Comparison of ENCODE assay signal across 17 mouse cellular contexts in the genomic region with DNA sequence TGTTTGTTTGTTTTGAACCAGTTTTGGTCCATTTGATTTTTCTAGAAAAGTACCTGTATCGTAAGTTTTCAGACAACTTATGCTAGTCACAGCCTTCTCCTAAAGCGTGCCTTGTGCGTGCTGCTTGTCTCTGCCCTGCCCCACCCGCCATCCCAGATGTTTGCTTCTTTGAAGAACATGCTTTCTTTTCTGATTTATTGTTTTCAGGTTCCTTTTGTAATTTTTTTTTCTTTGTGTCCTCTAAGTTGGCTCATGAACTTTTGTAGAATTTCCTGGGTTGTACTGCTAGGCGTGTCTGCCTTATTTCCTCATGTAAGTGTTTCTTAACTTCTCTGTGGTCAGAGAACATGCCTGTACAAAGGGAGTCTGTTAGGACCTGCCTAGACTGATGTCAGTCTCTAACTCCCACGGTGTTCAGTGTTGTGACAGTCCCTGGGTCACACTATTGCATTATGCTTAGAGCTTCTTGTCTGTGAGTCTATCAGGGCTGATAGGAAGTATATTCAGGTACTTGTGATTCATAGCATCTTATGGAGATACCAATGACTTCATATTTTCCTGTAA.
DNase-seq lines count a peak whose midpoint lies in the region; ATAC-seq and TF ChIP-seq lines count a peak whose summit lies in the region.
"Had no signal": no experiment of that assay in that cellular context is flagged by ENCODE, and none has a peak within 500 bp of the region (broad histone marks: within the 10 kb centered on the region; RNA-seq: fewer than 3 reads in every experiment).

No protein-coding gene starts in this region.

- H3K4me1 ChIP-seq in liver, embryonic 16.5 days (ENCODE audit: control insufficient read depth, low read depth, low read length): no peaks in the 10 kb centered on the region; the same call in 1 of the 2 replicates
- H3K4me1 ChIP-seq in brown adipose tissue, adult 24 weeks (ENCODE audit: control insufficient read depth, insufficient read depth, insufficient read length, low read length): peaks cover 20% of the 10 kb centered on the region
- peaks cover 12% of the 10 kb centered on the region; the same call in 1 of the 2 replicates for H3K4me1 ChIP-seq in cerebellum, adult 2 months (ENCODE audit: control insufficient read depth, insufficient read depth, low read length)
- H3K4me1 ChIP-seq: embryonic facial prominence, embryonic 15.5 days; lung, embryonic 15.5 days had no signal

- 58% methylated on average over 6 of the region's 6 CpGs for WGBS in liver, embryonic 16.5 days (ENCODE audit: insufficient replicate concordance)
- WGBS in cerebellum, adult 2 months: 88% methylated on average over 6 of the region's 6 CpGs

- no peak for TF ChIP-seq CTCF in gastrocnemius, adult 2 months (IDR thresholded peaks at IDR 0.05)
- TF ChIP-seq CTCF in cerebellum, adult 2 months (IDR thresholded peaks at IDR 0.05; ENCODE audit: borderline replicate concordance, insufficient read depth, low read depth, low read length): no peak

- no peak for TF ChIP-seq POLR2A in cerebellum, adult 2 months (IDR thresholded peaks at IDR 0.05; ENCODE audit: borderline replicate concordance, insufficient read depth, low read length)

- intact Hi-C loops in gastrocnemius, adult 2 months (cut with DNase I): no loop called here

- ATAC-seq in liver, embryonic 16.5 days (ENCODE audit: low read depth): peak; percentile 37; the same call in 1 of the 2 replicates
- ATAC-seq in erythroid progenitor cell, adult 5-6 weeks (replicated peaks; ENCODE audit: low FRiP score, poor library complexity, severe bottlenecking): no peak
- ATAC-seq: midbrain, embryonic 16.5 days had no signal

- H3K4me3 ChIP-seq in gastrocnemius, adult 2 months: no peak overlapping the region
- no peak overlapping the region for H3K4me3 ChIP-seq in liver, embryonic 16.5 days (ENCODE audit: low read depth, low read length)
- H3K4me3 ChIP-seq in brown adipose tissue, adult 24 weeks (ENCODE audit: insufficient read depth, low read depth, low read length): no peak overlapping the region
- H3K4me3 ChIP-seq in cerebellum, adult 2 months (replicated peaks; ENCODE audit: insufficient read depth, low read depth, low read length): no peak overlapping the region
- H3K4me3 ChIP-seq: embryonic facial prominence, embryonic 15.5 days; heart, embryonic 10.5 days; lung, embryonic 15.5 days had no signal

- H3K9ac ChIP-seq in liver, embryonic 16.5 days (ENCODE audit: low read depth, low read length): no peak overlapping the region
- H3K9ac ChIP-seq: embryonic facial prominence, embryonic 15.5 days; lung, embryonic 15.5 days had no signal

- no peaks in the 10 kb centered on the region for H3K27me3 ChIP-seq in liver, embryonic 16.5 days (ENCODE audit: control insufficient read depth, insufficient read depth, low read depth, low read length)
- H3K27me3 ChIP-seq in cerebellum, adult 2 months (ENCODE audit: control insufficient read depth, insufficient read depth, low read length): no peaks in the 10 kb centered on the region
- H3K27me3 ChIP-seq: embryonic facial prominence, embryonic 15.5 days; lung, embryonic 15.5 days had no signal

- peak overlapping the region; percentile 35; the same call in 1 of the 2 replicates for H3K27ac ChIP-seq in gastrocnemius, adult 2 months
- H3K27ac ChIP-seq in liver, embryonic 16.5 days (ENCODE audit: low read length): no peak overlapping the region
- peak overlapping the region; percentile 21; the same call in 1 of the 2 replicates for H3K27ac ChIP-seq in brown adipose tissue, adult 24 weeks (replicated peaks; ENCODE audit: low read depth, low read length)
- H3K27ac ChIP-seq in cerebellum, adult 2 months (ENCODE audit: insufficient read depth, low read length): no peak overlapping the region
- H3K27ac ChIP-seq: embryonic facial prominence, embryonic 15.5 days; heart, embryonic 10.5 days; lung, embryonic 15.5 days had no signal

- no peaks in the 10 kb centered on the region for H3K9me3 ChIP-seq in liver, embryonic 16.5 days (replicated peaks; ENCODE audit: control insufficient read depth, low read length)
- H3K9me3 ChIP-seq: embryonic facial prominence, embryonic 15.5 days; heart, embryonic 10.5 days; lung, embryonic 15.5 days had no signal

- no peak for DNase-seq in gastrocnemius, adult 2 months
- no peak for DNase-seq in gastrocnemius, postnatal 4 days (ENCODE audit: low spot score in 2 of 2)
- no peak for DNase-seq in liver
- peak; percentile 57 for DNase-seq in naive thymus-derived CD4-positive, alpha-beta T cell, adult 2 months (ENCODE audit: low read depth)
- DNase-seq in cerebellum, adult 2 months: no peak
- DNase-seq: B cell, adult 2 months; cerebellum, postnatal 25 days; layer of hippocampus, adult 9-11 months; left cerebral cortex, postnatal 4 days; thymus, postnatal 36 days had no signal

- no peaks in the 10 kb centered on the region for H3K36me3 ChIP-seq in liver, embryonic 16.5 days (ENCODE audit: control insufficient read depth, insufficient read depth)

- no peak overlapping the region for H3K4me2 ChIP-seq in liver, embryonic 16.5 days (ENCODE audit: low read depth, low read length)
- H3K4me2 ChIP-seq: embryonic facial prominence, embryonic 15.5 days; lung, embryonic 15.5 days had no signal

Comparison
In these comparisons a context has a peak if more than half of its experiments do, and no peak if none do; other contexts are left out.
1. H3K27ac ChIP-seq: peak in gastrocnemius, adult 2 months (single experiment) and brown adipose tissue, adult 24 weeks (single experiment); none in liver, embryonic 16.5 days (single experiment) and cerebellum, adult 2 months (single experiment).